Mouse (Mus musculus) forebrain, embryonic 14.5 days (tissue): ENCODE data around the gene Gm45753. TPM values are rescaled to one million over a fixed set of nuclear protein-coding genes. Genes with fewer than 3 reads are reported as not detected.

Source experiments
- ATAC-seq: fragments of 200-750 bp; cut with Nextera tagmentation; 2 replicates; pipeline ENCODE4 v1.8.0; 2017; ENCODE audit warnings: mild to moderate bottlenecking, moderate library complexity
- DNase-seq: peaks from one replicate; pipeline ENCODE4 v3.0.0-alpha.2; 2015; ENCODE audit warnings: low spot score
- H3K27ac ChIP-seq: fragments of 300-500 bp; sonication (generic); 2 replicates; pipeline ENCODE4 v1.5.1; 2014; ENCODE audit warnings: low read depth, mild to moderate bottlenecking, control low read depth, low read length, moderate library complexity
- H3K27me3 ChIP-seq: fragments of 300-500 bp; sonication (generic); replicated peaks from 2 replicates; pipeline ENCODE4 v1.6.1; 2014; ENCODE audit warnings: low read length, control low read depth, mixed read lengths; ENCODE audit not compliant: control insufficient read depth, insufficient read depth
- H3K36me3 ChIP-seq: fragments of 300-500 bp; sonication (generic); 2 replicates; pipeline ENCODE4 v1.6.1; 2014; ENCODE audit warnings: low read length, control low read depth; ENCODE audit not compliant: control insufficient read depth, insufficient read depth
- H3K4me1 ChIP-seq: fragments of 300-500 bp; sonication (generic); 2 replicates; pipeline ENCODE4 v1.6.1; 2014; ENCODE audit warnings: antibody characterized with exemption, low read length, control low read depth; ENCODE audit not compliant: control insufficient read depth, insufficient read depth
- H3K4me2 ChIP-seq: fragments of 300-500 bp; sonication (generic); 2 replicates; pipeline ENCODE4 v1.6.1; 2014; ENCODE audit warnings: mild to moderate bottlenecking, control low read depth, low read length
- H3K4me3 ChIP-seq: fragments of 300-500 bp; sonication (generic); 2 replicates; pipeline ENCODE4 v1.5.1; 2014; ENCODE audit warnings: low read depth, low read length, control low read depth
- H3K9ac ChIP-seq: fragments of 300-500 bp; sonication (generic); 2 replicates; pipeline ENCODE4 v1.6.1; 2014; ENCODE audit warnings: mild to moderate bottlenecking, low read length, control low read depth, moderate library complexity
- H3K9me3 ChIP-seq: fragments of 300-500 bp; sonication (generic); replicated peaks from 2 replicates; pipeline ENCODE4 v1.6.1; 2016; ENCODE audit warnings: low read length, control low read depth, mixed read lengths; ENCODE audit not compliant: control insufficient read depth
- WGBS: fragments of 180-500 bp; shearing (Covaris S2); extraction: QIAGEN DNeasy Blood & Tissue Kit; methylation state at CpG from one replicate; pipeline ENCODE4 v1.1.7; 2014; 5-methylcytosine and 5-hydroxymethylcytosine counted together
- polyA plus RNA-seq: library from polyadenylated mRNA; unstranded; fragments of >200 nt; fragmentation: Nextera tagmentation; extraction: Ambion mirVana; gene quantifications from 2 replicates; pipeline ENCODE4 v1.2.1, GENCODE M21; 2014

Gm45753 gene
- polyA plus RNA-seq, 1 experiment from 2014 or later, result not detected

- Histone ChIP-seq H3K4me2 (no peak overlapping the region), H3K36me3 (no peaks in the 10 kb centered on the region), H3K4me3 (no peak overlapping the region), H3K9ac (no peak overlapping the region), H3K27ac (no peak overlapping the region), H3K27me3 (no peaks in the 10 kb centered on the region), H3K9me3 (no peaks in the 10 kb centered on the region), H3K4me1 (no peaks in the 10 kb centered on the region)
- WGBS, result 90% methylated on average over 6 of the region's 6 CpGs
- no peak for DNase-seq
- no peak for ATAC-seq
Observed at GRCm38 (mm10) chr8:45295276-45295675, 13.0 kb downstream of the Gm45753 start.

GRCm38 (mm10) chr8:45294687-45295086 lies 13.6 kb downstream of the Gm45753 start, which contains the start of gene Klkb1:
TSS of gene Klkb1 (minus strand) at chr8:45294859.
- Histone ChIP-seq H3K9me3 (no peaks in the 10 kb centered on the region), H3K4me2 (no peak within 1 kb of the TSS), H3K27me3 (no peaks in the 10 kb centered on the region), H3K36me3 (no peaks in the 10 kb centered on the region), H3K27ac (no peak within 1 kb of the TSS), H3K9ac (no peak within 1 kb of the TSS), H3K4me3 (no peak within 1 kb of the TSS), H3K4me1 (no peaks in the 10 kb centered on the region)
- 95% methylated on average over 7 of the region's 7 CpGs for WGBS
- no peak for DNase-seq
- ATAC-seq, result no peak

GRCm38 (mm10) chr8:45291790-45292189 lies 16.5 kb downstream of the Gm45753 start:
- Histone ChIP-seq H3K9ac (no peak overlapping the region), H3K27me3 (no peaks in the 10 kb centered on the region), H3K27ac (no peak overlapping the region), H3K36me3 (no peaks in the 10 kb centered on the region), H3K4me2 (no peak overlapping the region), H3K4me3 (no peak overlapping the region), H3K4me1 (no peaks in the 10 kb centered on the region), H3K9me3 (no peaks in the 10 kb centered on the region)
- WGBS, result 74% methylated on average over 2 of the region's 2 CpGs
- peak; percentile 85 for ATAC-seq
- peak; percentile 81 for DNase-seq

GRCm38 (mm10) chr8:45281630-45282029 lies 26.6 kb downstream of the Gm45753 start:
- Histone ChIP-seq H3K4me2 (no peak overlapping the region), H3K27ac (no peak overlapping the region), H3K9ac (no peak overlapping the region), H3K4me1 (no peaks in the 10 kb centered on the region), H3K27me3 (no peaks in the 10 kb centered on the region), H3K9me3 (no peaks in the 10 kb centered on the region), H3K36me3 (no peaks in the 10 kb centered on the region), H3K4me3 (no peak overlapping the region)
- 83% methylated on average over 8 of the region's 8 CpGs for WGBS
- no peak for DNase-seq
- no peak for ATAC-seq

GRCm38 (mm10) chr8:45277453-45277852 lies 30.8 kb downstream of the Gm45753 start:
- WGBS, result 88% methylated on average over 3 of the region's 3 CpGs
- H3K9me3 ChIP-seq, result no peaks in the 10 kb centered on the region
- DNase-seq (no peak), ATAC-seq (no peak)
- no peak overlapping the region for H3K4me3 ChIP-seq
- no peaks in the 10 kb centered on the region for H3K36me3 ChIP-seq
- no peak overlapping the region for H3K9ac ChIP-seq
- H3K4me1 ChIP-seq, result no peaks in the 10 kb centered on the region
- H3K4me2 ChIP-seq, result no peak overlapping the region
- H3K27ac ChIP-seq, result no peak overlapping the region
- no peaks in the 10 kb centered on the region for H3K27me3 ChIP-seq

DNA sequence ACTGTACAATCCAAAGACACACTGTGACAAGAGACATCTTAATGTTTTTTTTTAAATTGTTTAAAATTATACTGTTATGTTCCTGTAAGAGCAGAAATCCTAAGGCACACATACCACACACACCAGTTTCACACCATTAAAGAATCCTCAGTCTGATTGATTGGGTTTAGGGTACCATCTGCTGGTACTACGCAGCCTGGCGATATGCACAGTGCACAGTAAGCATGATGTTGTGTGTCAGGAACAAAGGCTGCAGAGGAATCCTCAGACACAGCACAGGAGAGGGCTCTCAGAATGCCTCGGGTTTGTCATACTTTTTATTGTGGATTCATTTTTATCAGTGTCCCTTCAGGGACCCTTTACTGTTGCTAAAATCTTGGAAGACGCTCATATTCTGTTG lies 33.9 kb downstream of the Gm45753 start:
- DNase-seq (peak; percentile 25), ATAC-seq (peak; percentile 66; the same call in 1 of the 2 replicates)

DNA sequence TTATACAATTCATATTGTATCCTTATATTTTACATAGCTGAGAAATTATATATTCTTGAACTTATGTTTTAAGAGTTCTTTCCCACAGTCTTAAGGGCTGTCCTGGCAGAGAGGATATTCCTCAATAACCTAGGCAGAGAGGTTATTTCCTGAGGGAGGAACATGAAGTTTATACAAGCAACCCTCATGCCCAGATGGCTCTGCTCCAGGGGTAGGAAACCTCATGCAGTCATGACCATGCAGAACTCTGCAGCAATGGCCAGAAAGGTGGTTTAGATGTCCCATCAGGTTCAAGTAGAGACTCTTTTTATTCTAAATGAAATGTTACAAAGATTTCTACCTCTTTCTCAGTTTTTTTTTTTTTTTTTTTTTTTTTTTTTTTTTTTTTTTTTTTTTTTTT lies 39.2 kb downstream of the Gm45753 start:
- H3K4me2 ChIP-seq, result no peak overlapping the region
- H3K36me3 ChIP-seq, result no peaks in the 10 kb centered on the region
- ATAC-seq (no peak), DNase-seq (no peak)
- no peak overlapping the region for H3K4me3 ChIP-seq
- H3K9me3 ChIP-seq, result no peaks in the 10 kb centered on the region
- no peaks in the 10 kb centered on the region for H3K27me3 ChIP-seq
- H3K9ac ChIP-seq, result no peak overlapping the region
- H3K4me1 ChIP-seq, result no peaks in the 10 kb centered on the region
- no peak overlapping the region for H3K27ac ChIP-seq

More for the DNA sequence above, 33.9 kb downstream of the Gm45753 start:
- no peaks in the 10 kb centered on the region for H3K36me3 ChIP-seq
- H3K4me3 ChIP-seq, result no peak overlapping the region
- H3K9me3 ChIP-seq, result no peaks in the 10 kb centered on the region
- no peaks in the 10 kb centered on the region for H3K4me1 ChIP-seq
- WGBS, result 80% methylated on average over 4 of the region's 4 CpGs
- H3K9ac ChIP-seq, result no peak overlapping the region
- no peak overlapping the region for H3K27ac ChIP-seq
- H3K4me2 ChIP-seq, result no peak overlapping the region
- H3K27me3 ChIP-seq, result no peaks in the 10 kb centered on the region

DNA sequence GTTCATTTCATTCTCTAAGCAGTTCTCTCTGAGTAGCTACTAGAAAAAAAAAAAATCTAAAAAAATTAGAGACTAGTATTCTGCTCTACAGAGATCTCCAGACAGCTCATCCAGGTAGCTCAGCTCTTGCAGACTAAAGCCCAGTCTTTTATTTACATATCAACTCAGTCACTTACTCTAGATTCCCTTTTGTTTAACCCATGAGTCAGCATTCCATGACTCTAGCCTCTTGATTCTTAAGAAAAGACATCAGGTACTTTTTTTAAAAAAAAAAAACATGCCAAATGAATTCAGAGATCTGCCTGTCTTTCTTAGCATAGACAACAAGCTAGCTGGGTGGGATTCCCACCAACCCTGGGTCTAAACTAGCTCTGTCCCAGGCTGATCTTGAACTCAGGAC lies 39.8 kb downstream of the Gm45753 start:
- Histone ChIP-seq H3K9me3 (no peaks in the 10 kb centered on the region), H3K27me3 (no peaks in the 10 kb centered on the region), H3K4me2 (no peak overlapping the region), H3K4me3 (no peak overlapping the region), H3K36me3 (no peaks in the 10 kb centered on the region), H3K4me1 (no peaks in the 10 kb centered on the region), H3K9ac (no peak overlapping the region), H3K27ac (no peak overlapping the region)
- ATAC-seq, result no peak
- DNase-seq, result no peak

DNA sequence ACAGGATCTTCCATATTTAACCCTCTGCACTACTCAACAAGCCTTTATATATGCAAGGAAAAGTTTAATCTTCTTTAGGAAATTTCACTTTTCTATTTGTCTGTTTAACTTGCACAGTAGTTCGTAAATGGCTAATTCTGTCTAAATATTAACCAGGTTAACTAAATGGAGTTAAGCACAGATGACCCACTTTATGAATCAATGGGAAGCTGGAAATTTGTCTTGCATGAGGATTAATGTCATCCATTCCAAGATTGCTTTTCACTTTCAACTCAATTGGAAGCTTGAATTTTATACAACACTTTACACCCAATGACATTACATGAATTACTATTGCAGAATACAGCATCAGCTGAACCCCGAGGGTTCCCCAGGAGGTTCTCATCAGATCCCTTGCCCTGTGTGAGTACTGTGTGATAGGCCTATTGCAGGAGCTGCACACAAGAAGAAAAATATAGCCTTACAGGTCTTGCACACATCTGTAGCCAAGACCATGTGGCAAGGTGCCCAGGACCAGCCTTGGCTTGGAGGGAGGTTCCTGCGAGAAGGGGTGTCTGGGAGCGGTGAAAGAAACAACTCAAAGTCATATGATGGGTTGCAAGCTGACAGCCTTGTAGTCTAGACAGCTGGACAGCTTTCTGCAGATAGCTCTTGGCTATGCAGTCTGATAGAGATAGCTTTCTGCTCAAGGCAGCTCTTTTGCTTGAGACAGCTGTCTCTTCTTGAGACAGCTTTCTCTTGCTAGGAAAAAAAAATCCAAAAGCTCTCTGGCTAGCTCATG lies 40.5 kb downstream of the Gm45753 start:
- Histone ChIP-seq H3K27me3 (no peaks in the 10 kb centered on the region), H3K27ac (no peak overlapping the region), H3K4me3 (no peak overlapping the region), H3K4me2 (no peak overlapping the region), H3K4me1 (no peaks in the 10 kb centered on the region), H3K36me3 (no peaks in the 10 kb centered on the region), H3K9me3 (no peaks in the 10 kb centered on the region), H3K9ac (no peak overlapping the region)
- WGBS, result 88% methylated on average over 4 of the region's 4 CpGs
- no peak for ATAC-seq
- DNase-seq, result no peak
